Mouse (Mus musculus) CH12.LX (cell line): Measurements from ENCODE around the gene C1qtnf3.

Experiments
- CTCF ChIP-seq, 2 experiments: IDR thresholded peaks in 1 of 2; conservative IDR thresholded peaks in 1 of 2; 2 replicates each; pipeline ENCODE4 v1.5.1; 2011 to 2012; ENCODE audit warnings: low read depth in 2 of 2, low read length in 2 of 2, improper control_type of control experiment in 1 of 2, inconsistent platforms in 1 of 2, mild to moderate bottlenecking in 1 of 2, moderate library complexity in 1 of 2
- EP300 ChIP-seq: IDR thresholded peaks from 2 replicates; pipeline ENCODE4 v1.6.1; 2011; ENCODE audit warnings: low read length, improper control_type of control experiment
- POLR2A ChIP-seq: IDR thresholded peaks from 2 replicates; pipeline ENCODE4 v1.6.1; 2011; ENCODE audit warnings: low read depth, mild to moderate bottlenecking, improper control_type of control experiment, low read length
- TCF12 ChIP-seq: IDR thresholded peaks from 2 replicates; pipeline ENCODE4 v1.6.1; 2014; ENCODE audit warnings: low read depth, mild to moderate bottlenecking, inconsistent platforms, low read length, improper control_type of control experiment

DNA sequence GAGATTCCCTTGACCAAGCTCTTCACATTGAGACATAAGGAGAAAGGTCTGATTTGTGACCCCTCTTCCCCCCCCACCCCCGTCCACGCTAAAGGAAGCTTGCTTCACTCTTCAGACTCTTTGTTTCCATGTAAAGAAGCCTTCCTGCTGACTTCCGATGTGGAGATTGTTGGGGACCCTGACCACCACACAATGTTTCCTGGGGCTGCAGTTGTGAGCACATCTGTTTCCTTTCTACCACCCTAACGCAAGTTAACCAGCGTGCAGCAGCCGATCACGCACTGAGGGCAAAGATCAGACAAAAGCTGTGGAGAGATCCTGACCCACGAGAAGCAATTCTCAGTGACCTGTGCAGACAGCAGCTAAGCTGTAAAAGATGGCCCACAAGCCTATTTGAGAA, 24.8 kb upstream of the C1qtnf3 start:
- TF ChIP-seq CTCF (conservative IDR thresholded peaks at IDR 0.05 in 1 of 2, IDR thresholded peaks at IDR 0.05 in 1 of 2; ENCODE audit: low read depth in 2 of 2, low read length in 2 of 2) (no peak), POLR2A (no peak), EP300 (no peak), TCF12 (no peak)
